Mouse (Mus musculus) liver (tissue): ENCODE measurements around the gene Tfcp2.
"Not testable (repeated sequence)": the region's sequence is repeated elsewhere in the genome, so short reads cannot be mapped to it uniquely, and the experiment has no call there.

Experiments
- DNase-seq: peaks from one replicate; pipeline ENCODE4 v3.0.0-alpha.2; 2020; ENCODE audit warnings: mixed read lengths

Gene Tfcp2

GRCm38 (mm10) chr15:100556378-100556777 is 4.6 kb upstream of the Tfcp2 start:
- no peak for DNase-seq

- DNase-seq = no peak
These were observed 4.2 kb upstream of the Tfcp2 start for GRCm38 (mm10) chr15:100555965-100556364.

- DNase-seq = no peak
These were observed 1.5 kb downstream of the Tfcp2 start for GRCm38 (mm10) chr15:100550280-100550679.

GRCm38 (mm10) chr15:100543651-100544030 is 8.2 kb downstream of the Tfcp2 start:
- DNase-seq = not testable (repeated sequence)

DNA sequence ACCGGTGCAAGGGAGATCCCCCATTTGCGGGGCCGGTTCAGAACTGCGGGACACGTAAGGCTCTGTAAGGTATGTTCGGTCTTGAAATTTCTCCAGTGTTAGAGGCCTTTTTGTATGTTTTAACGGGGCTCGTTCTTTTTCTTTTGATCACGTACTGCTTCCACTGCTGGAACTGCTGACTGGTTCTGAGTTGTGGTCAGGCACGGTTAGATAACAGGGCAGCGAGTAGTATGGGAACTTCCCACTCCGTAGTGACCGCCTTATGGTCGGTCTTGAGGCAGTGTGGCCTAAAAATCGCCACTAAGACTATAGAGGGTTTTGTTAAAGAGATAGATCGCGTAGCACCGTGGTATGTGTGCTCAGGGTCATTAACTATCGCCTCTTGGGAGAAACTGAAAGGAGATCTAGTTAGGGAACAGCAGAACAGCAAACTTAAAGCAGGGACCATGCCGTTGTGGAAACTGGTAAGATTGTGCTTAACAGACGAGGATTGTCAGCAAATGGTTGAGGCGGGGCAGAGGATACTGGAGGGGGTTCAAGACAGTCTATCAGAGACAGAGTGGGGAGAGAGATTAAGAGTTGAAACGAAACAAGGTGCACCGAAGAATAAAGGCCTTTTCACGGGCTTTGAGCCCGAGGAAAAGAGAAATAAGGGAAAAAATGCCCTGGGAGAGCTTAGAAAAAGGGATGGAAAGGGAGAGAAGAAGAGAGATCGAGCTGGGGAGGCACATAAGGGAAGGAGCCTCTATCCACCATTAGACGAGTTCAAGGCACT is 8.7 kb downstream of the Tfcp2 start:
- DNase-seq = not testable (repeated sequence)

GRCm38 (mm10) chr15:100541426-100541825 is 10.4 kb downstream of the Tfcp2 start:
- DNase-seq = no peak

GRCm38 (mm10) chr15:100541001-100541400 is 10.8 kb downstream of the Tfcp2 start:
- DNase-seq = not testable (repeated sequence)

DNA sequence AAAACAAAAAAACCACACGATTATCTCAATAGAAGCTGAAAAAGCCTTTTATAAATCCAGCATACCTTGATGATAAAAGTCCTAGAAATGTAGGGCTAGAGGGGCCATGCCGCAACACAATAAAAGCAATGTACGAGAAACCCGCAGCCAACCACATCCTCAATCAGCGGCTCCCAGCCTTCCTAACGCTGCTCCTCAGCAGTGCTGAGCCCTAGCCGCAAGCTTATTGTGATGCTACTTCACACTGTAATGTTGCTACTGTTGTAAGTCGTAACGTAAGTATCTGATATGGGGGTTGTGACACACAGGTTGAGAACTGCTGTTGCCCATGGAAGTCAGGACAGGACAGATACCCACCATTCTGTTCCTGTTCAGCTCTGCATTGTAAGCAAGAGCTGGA is 12.4 kb downstream of the Tfcp2 start:
- no peak for DNase-seq

GRCm38 (mm10) chr15:100537913-100538312 is 13.9 kb downstream of the Tfcp2 start:
- no peak for DNase-seq

GRCm38 (mm10) chr15:100527900-100528299 is 23.9 kb downstream of the Tfcp2 start:
- DNase-seq = no peak

GRCm38 (mm10) chr15:100525405-100525804 is 26.4 kb downstream of the Tfcp2 start:
- DNase-seq = no peak

GRCm38 (mm10) chr15:100520306-100520705 is 31.5 kb downstream of the Tfcp2 start:
- no peak for DNase-seq

GRCm38 (mm10) chr15:100515121-100515520 is 36.7 kb downstream of the Tfcp2 start:
- no peak for DNase-seq

GRCm38 (mm10) chr15:100513387-100513786 is 38.4 kb downstream of the Tfcp2 start:
- DNase-seq = no peak

DNA sequence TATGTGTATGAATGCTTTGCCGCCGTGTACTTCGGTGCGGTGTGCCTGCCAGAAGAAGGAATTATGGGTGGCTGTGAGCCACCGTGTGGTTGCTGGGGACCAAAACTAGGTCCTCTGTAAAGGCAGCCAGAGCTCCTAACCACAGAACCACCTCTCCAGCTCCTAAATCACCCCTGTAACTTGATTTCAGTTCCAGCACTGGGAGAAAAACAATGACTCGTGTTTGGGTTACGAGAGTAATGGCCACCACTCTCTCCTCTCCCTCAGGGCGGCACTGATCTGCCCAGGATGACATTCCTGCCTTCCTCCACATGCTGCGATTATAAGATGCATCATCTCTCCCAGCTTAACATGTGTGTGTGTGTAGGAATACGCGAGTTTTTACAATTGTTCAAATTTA is 41.7 kb downstream of the Tfcp2 start:
- no peak for DNase-seq

- no peak for DNase-seq
These were observed 43.2 kb downstream of the Tfcp2 start for GRCm38 (mm10) chr15:100508454-100509167.

GRCm38 (mm10) chr15:100499506-100499905 is 52.3 kb downstream of the Tfcp2 start:
- DNase-seq = not testable (repeated sequence)

DNA sequence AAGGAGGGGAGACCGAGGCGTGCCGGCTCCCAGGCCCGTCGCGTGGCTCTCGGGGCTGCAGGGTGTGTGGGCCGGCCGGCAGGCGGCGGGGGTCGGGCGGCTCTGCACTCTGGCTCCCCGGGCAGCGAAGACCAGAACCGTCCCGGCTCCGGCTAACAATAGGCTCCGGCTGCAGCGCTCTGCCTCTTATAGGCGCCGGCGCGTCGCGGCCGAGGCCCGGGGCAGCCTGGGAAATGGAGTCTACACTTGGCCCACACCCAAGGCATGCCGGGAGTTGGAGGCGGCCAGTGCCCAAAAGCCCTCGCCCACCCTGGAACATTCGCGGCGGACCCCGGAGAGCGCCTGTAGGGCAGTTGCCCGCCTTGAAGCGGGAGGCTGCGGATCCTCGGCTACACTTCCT is 56.7 kb downstream of the Tfcp2 start, which contains the start of gene Csrnp2:
TSS of gene Csrnp2 (minus strand) at position 387 of the 400 bp plus-strand sequence.
- peak; percentile 87 for DNase-seq

DNA sequence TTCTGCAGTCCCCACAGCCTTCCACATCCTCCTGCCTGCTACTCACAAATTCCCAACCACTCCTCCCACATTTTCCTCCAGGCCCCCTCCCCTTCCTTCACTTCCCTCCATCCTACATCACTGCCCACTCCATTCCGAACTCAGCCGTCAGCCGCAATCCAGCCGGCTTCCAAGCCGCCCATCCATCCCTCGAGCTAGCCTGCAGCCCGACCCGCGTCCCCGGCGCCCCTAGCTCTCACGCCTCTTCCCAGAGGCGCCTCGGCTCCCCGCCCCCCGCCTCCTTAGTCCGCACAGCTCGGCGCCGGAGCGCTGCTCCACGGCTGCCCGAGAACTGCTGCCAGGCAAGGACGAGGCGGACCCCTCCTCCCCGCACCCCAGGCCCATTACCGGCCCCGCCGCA is 57.2 kb downstream of the Tfcp2 start:
- DNase-seq = peak; percentile 38

GRCm38 (mm10) chr15:100491966-100492365 is 59.8 kb downstream of the Tfcp2 start:
- no peak for DNase-seq

DNA sequence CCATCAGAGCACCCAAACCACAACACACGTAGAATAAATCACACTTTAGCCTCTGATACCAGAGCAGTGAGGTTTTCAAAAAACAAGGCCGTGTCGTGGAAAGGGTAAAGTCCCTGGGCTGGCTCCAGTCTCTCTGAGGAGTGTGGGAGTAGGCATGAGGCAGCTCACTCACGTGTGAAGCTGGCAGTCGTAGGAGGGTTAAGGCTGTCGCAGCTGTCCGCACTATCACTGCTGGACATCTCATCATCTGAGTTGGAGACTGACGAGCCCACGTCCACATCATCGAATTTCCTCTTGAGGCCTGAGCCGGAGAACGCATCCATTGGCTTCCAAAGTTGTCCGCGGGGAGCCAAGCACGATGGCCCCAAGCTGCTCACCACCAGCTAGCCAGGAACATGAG is 62.5 kb downstream of the Tfcp2 start:
- DNase-seq = no peak

DNA sequence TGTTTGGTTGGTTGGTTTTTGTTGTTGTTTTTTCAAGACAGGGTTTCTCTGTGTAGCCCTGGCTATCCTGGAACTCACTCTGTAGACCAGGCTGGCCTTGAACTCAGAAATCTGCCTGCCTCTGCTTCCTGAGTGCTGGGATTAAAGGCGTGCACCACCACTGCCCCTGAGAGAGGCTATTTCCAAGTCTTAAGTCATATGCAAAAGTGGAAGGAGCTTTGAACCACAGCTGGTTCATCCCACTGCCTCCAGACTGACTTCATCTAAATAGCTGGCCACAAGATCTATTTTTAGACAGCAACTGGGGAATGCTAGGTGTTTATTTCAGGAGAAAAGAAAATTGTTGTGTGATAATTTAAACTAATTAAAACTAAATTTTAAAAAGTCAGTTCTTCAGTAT is 63.5 kb downstream of the Tfcp2 start:
- not testable (repeated sequence) for DNase-seq

GRCm38 (mm10) chr15:100487050-100487449 is 64.8 kb downstream of the Tfcp2 start:
- DNase-seq = no peak

DNA sequence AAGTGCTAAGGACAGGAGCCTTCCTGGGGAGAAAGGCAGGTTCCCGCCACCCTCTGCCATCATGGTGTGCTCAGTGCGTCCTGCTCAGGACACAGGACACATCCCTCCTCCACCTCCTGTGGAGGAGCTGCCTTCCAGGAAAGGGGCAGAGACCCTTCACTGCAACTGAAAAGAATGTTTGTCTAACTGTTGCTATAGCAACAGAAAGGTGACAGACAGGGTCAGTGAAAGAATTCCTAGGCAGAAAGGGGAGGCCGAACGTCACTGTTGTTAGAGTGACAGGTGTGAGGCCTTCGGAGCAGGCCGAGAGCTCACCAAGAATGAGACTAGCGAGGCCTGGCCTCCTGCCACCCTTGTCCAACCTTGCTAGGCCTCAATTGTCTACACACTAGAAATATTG is 65.4 kb downstream of the Tfcp2 start:
- DNase-seq = no peak
